In the genomic region with DNA sequence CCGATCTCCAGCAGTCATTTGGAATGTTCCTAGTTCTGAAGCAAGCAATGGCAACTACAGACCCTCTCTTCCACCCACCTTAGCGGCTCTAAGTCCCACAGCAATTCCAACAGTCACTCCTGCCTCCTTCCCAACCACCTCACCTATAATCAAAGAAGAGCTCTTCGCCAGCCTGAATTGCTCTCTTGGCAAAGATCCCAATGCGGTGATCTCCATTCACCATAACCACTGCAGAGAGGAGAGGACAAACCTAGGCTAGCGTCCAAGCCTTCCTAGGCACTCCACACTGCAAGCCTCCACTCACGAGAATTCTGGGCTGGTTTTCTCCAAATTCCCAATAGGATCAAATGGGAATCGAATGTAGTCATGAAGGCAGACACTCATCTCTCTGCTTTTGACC, we compare ENCODE assay signal across 20 mouse cellular contexts. TPM values are rescaled to one million over a fixed set of nuclear protein-coding genes. Genes with fewer than 3 reads are reported as not detected.
A peak's percentile ranks its signal among the peaks of the same experiment; 100 is the strongest.
DNase-seq lines count a peak whose midpoint lies in the region; ATAC-seq lines count a peak whose summit lies in the region.
"Had no signal": no experiment of that assay in that cellular context is flagged by ENCODE, and none has a peak within 500 bp of the region (broad histone marks: within the 10 kb centered on the region; RNA-seq: fewer than 3 reads in every experiment).

No protein-coding gene starts in this region.

- no peak for ATAC-seq in cerebellum, adult (ENCODE audit: insufficient number of reproducible peaks, low FRiP score, low TSS enrichment)
- ATAC-seq: forebrain, embryonic 16.5 days; hindbrain, postnatal 0 days; inflammation-experienced regulatory T-cells, adult 6 months; intestine, embryonic 16.5 days; Patski had no signal

- DNase-seq in cerebellum, adult 11 months: peak; percentile 32
- peak; percentile 61 for DNase-seq in brain, adult 2 months (ENCODE audit: low read depth, low spot score)
- DNase-seq in cerebellum, adult 9-10 months: peak; percentile 64
- DNase-seq in cerebellum, postnatal 14 days: peak; percentile 52 to 56
- no peak for DNase-seq in left cerebral cortex, adult 8-10 months (ENCODE audit: low spot score in 2 of 2)
- no peak for DNase-seq in MN1 (ENCODE audit: low spot score)
- DNase-seq: adrenal gland, postnatal 10 days; adrenal gland, postnatal 36 days; embryo, embryonic 11 days; gastrocnemius, postnatal 10 days; gastrocnemius, postnatal 36 days; kidney, adult 18-20 months had no signal

RNA-seq across cellular contexts. Expression of a gene that starts 17.8 kb away (rescaled TPM):
- total RNA-seq in left cerebral cortex, adult 8-10 months (2022): under 1 TPM in 2 of 4 experiments, not detected in 2; 0.18 to 0.34 TPM
- total RNA-seq: gastrocnemius, adult 18-20 months; gastrocnemius, postnatal 10 days; gastrocnemius, postnatal 36 days; hematopoietic stem cell, adult 5-6 weeks had no signal

RNA-seq across cellular contexts. Expression of a gene that starts 21.9 kb away (rescaled TPM):
- 10 to 100 TPM; 13.5 to 15.9 (median 15.3) TPM for total RNA-seq in left cerebral cortex, adult 8-10 months (2022)
- total RNA-seq: hematopoietic stem cell, adult 5-6 weeks had no signal

RNA-seq across cellular contexts. Expression of a gene that starts 22.8 kb away (rescaled TPM):
- total RNA-seq in left cerebral cortex, adult 8-10 months (2022): 100 to 1,000 TPM; 173 to 184 (median 176) TPM
- total RNA-seq: hematopoietic stem cell, adult 5-6 weeks had no signal

RNA-seq across cellular contexts. Expression of a gene that starts 33.2 kb away (rescaled TPM):
- 10 to 100 TPM; 62.4 to 63.9 (median 63.7) TPM for total RNA-seq in left cerebral cortex, adult 8-10 months (2022)

RNA-seq across cellular contexts. Expression of a gene that starts 37.4 kb away (rescaled TPM):
- 10 to 100 TPM; 53.1 to 58.8 (median 56.7) TPM for total RNA-seq in left cerebral cortex, adult 8-10 months (2022)
- total RNA-seq: hematopoietic stem cell, adult 5-6 weeks had no signal

Comparison
In these comparisons a context has a peak if more than half of its experiments do, and no peak if none do; other contexts are left out.
1. DNase-seq: peak in cerebellum, adult 11 months (single experiment), brain, adult 2 months (single experiment), cerebellum, adult 9-10 months (single experiment) and cerebellum, postnatal 14 days (2 of 2); none in left cerebral cortex, adult 8-10 months (0 of 2) and MN1 (single experiment).